Mouse (Mus musculus) heart, postnatal 4 days (tissue): ENCODE measurements around the gene Alpk1. TPM values are rescaled to one million over a fixed set of nuclear protein-coding genes. Genes with fewer than 3 reads are reported as not detected.

Source experiments
- DNase-seq: peaks from one replicate; pipeline ENCODE4 v3.0.0; 2021
- total RNA-seq, 2 experiments: library from RNA; stranded (reverse); gene quantifications; 2 replicates each; pipeline ENCODE4 v1.2.3; 2021

Gene Alpk1
- total RNA-seq, 2 experiments from 2014 or later, result 4.4 to 4.6 TPM

GRCm38 (mm10) chr3:127694802-127695771 lies 85.2 kb downstream of the Alpk1 start:
- DNase-seq, result no peak

GRCm38 (mm10) chr3:127691230-127691629 lies 89.1 kb downstream of the Alpk1 start:
- no peak for DNase-seq

GRCm38 (mm10) chr3:127679703-127680102 lies 100.6 kb downstream of the Alpk1 start:
- no peak for DNase-seq

GRCm38 (mm10) chr3:127661646-127662531 lies 118.4 kb downstream of the Alpk1 start:
- no peak for DNase-seq

GRCm38 (mm10) chr3:127660712-127661111 lies 119.6 kb downstream of the Alpk1 start:
- DNase-seq, result no peak

DNA sequence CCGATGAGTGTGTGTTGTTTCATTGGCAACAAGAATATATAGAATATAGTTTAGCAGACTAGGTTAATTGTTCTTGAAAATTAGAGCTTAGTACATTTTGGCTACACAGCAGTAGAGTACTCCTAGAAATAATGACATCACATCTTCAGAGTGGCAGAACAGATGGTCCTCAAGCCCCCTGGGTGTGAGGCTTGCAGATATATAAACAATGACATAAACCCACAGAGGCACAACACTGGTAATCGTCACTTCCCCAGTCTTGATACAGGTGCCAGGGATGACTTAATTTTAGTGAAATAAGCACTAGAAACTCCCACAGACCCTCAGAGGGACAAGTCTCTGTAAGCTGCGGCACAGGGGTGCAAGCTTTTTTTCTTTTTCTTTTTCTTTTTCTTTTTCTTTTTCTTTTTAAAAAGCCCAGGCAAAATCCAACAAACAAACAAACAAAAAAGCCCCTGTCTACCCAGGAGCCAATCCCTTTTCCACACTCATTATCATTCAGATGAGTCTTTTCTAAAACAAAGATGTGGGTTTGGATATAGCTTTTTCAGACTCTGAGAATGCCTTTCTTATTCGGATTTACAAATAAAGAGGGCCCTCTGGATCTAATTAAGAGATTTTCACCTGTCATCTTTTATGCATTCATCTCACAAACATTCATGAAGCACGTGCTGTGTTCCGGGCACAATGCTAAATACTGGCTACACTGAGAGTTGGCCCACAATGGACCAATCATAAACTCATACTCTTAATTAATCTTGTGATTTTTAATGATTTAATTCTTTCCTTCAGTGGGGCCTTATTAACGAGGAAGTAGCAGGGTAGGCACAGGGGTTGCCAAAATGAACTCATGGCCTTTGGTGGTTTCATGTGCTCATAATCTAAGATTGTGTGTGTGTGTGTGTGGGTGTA lies 128.3 kb downstream of the Alpk1 start:
- no peak for DNase-seq

DNA sequence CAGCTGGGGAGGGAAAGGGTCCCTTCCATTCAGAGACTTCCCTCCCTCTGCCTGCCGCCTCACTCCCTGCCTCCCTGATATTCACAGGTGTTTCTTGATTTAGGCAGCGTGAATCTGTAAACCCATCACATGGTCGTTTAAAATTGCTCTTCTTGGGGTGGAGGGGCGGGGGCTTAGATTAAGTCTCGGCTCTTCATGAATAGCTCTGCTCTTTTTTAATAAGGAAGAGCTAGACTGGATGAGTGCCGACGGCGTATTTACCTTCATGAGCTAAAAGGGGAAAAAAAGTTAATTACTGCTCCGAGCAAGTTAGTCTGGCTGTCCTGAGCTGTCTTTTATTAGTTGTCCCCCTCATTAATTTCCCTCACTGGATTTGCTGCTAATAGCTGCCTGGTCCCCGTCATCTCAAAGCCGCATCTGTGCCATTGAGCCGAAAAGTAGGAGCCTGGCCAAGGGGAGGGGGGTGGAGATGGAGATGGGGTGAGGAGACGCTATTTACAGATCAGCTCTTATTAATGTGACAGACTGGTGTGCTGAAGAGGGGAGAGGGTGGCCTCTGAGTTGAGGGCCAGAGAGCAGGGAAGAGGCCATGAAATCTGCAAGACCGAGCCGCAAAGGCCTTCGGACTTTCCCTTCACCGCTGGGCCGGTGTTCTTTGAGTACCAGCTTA lies 134.0 kb downstream of the Alpk1 start:
- DNase-seq, result no peak

DNA sequence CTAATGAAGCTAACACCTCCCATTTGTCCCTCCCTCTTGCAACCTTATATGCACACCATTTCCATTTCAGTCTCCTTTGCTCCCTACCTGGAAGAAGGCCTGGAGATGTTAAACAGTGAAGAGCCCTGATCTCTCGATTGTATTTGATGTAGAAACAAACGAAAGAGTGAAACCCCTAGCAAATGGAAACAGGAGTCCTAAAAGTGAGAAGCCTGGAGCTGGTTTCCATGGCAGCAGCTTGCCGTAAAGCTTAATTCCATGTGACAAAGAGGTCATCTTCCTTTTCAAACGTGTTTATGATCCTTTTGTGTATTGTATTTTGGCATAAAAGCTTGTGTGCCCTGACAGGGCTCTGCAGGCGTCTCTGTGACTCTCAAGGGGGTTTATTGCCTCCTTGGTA lies 138.1 kb downstream of the Alpk1 start:
- no peak for DNase-seq

DNA sequence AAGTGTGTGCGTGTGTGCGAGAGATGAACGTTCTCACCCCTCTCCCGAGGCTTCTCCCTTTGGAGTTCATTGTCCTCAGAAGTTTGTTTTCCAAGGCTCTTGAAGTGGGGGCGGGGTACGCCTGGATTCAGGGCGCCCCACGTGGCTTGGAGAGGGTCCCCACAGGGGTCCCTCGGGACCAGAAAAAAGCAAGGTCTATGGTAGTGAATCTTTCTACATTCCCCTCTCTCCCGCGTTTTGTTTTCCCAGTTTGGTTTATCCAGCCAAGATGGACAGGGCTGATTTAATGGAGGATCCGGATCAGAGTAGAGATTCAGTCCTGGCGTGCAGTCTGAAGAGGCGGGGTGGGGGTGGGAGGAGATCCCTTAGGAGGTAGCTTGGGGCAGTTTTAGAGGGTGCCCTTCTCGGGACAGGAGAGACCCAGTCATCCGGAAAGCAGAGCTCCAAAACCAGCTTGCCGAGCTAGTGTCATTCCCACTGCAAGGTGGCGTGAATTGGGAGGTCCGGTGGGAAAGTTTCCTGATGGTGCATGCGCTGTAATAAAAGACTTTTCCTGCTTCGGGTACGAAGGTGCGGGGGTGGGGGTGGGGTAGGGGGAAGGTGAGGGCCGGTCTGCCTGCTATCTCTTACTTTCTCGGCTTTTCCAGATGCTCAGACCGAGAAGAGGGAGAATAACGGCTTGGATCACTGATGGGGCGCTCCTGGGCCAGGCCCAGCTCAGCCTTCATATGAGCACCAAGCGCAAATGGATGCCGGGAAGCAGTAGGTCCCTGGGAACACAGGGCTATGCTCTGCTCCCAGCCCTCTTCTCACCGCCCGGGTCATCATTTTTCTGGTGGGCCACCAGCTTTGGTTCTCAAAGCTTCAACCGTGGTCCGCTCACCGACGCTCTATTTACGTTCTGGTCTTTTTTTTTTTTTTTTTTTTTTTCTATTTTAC lies 139.3 kb downstream of the Alpk1 start:
- no peak for DNase-seq

DNA sequence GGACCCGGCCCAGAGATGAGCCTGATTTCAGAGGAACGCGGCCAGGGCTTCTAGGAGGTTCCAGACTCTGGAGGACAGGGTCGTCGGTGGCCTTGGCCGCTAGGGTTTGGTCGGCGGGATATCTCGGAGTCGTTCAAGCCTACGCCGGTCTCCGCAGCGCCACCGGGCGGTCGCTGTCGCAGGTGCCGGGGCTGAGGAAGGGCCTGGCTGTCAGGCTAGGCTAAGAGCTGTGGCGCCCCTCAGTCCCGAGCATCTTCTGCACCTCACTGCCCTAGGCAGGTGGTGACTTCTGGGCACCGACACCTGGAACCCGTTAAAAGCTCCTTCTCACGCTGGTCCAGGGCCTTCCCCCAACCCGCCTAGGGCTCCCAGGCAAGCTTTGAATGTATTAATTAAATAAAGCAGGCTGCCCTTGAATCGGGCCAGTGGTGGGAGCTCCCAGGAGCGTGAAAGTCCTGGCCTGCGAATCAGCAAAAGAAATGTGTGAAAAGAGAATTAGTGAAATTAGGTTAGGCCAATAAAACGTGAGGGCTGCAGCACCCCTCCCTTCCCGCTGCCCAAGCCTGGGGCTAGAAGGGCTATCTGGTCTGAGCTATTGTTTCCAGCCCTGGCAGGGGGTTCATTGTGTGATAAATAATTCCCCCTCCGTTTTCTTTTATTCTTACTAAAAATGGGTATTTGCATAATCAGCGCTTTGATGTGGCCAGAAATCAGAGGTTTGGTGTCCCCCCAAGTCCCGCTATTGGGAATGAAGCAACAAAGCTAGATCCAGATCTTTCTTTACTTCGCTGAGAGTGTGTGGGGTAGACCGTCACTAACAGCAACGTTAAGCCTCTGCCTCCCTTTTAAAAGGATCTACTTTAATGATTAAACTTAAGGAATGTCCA lies 140.2 kb downstream of the Alpk1 start:
- peak; percentile 69 for DNase-seq

GRCm38 (mm10) chr3:127634984-127635349 lies 145.4 kb downstream of the Alpk1 start:
- no peak for DNase-seq

GRCm38 (mm10) chr3:127634101-127634983 lies 146.0 kb downstream of the Alpk1 start:
- peak; percentile 83 for DNase-seq

- no peak for DNase-seq
Measured at GRCm38 (mm10) chr3:127633080-127634032, 147.0 kb downstream of the Alpk1 start, which contains the start of gene Neurog2. Gene Neurog2 (plus strand): TSS chr3:127633135.

GRCm38 (mm10) chr3:127632531-127632930 lies 147.8 kb downstream of the Alpk1 start:
- peak; percentile 44 for DNase-seq

GRCm38 (mm10) chr3:127631582-127631981 lies 148.7 kb downstream of the Alpk1 start:
- DNase-seq, result no peak

DNA sequence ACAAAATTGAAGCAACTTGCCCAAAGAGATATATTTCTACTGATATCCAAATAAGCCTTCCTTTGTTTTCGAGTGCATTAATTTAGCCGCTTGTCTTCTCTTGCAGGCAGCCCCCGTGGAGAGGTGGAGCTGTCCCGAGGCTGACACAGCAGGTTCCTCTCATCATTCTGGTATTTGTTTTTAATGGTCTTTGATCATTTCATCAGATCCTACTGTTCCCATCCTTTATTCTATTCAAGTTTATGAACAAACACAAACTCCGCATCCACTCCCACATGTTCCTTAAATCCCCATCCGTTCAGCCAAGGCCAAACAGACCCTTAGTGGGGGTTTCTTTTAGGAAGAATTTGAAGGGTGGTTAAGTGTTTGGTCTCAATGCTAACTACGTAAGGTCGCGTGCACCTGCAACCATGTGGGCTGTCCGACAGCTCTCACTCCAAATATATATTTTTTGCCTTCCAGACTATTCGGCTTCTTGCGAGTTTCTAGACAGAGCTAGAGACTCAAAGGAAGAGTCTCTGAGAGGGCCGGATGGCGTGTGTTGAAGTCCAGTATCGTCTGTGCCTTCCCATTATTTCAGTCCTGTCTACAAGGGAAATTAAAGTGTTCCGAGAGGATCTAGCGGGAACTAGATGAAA lies 149.5 kb downstream of the Alpk1 start:
- DNase-seq, result no peak
